Comparison of ENCODE assay signal across 9 mouse cellular contexts in genomic region chr3:107786980-107787612, GRCm38 (mm10). TPM values are rescaled to one million over a fixed set of nuclear protein-coding genes. Genes with fewer than 3 reads are reported as not detected.
A peak's percentile ranks its signal among the peaks of the same experiment; 100 is the strongest.
DNase-seq lines count a peak whose midpoint lies in the region; ATAC-seq and TF ChIP-seq lines count a peak whose summit lies in the region.
"Had no signal": no experiment of that assay in that cellular context is flagged by ENCODE, and none has a peak within 500 bp of the region (broad histone marks: within the 10 kb centered on the region; RNA-seq: fewer than 3 reads in every experiment).

No protein-coding gene starts in this region.

- ATAC-seq in hindbrain, embryonic 13.5 days (ENCODE audit: low FRiP score): no peak
- no peak for ATAC-seq in hindbrain, embryonic 12.5 days (ENCODE audit: low FRiP score)
- ATAC-seq in heart, postnatal 0 days (ENCODE audit: insufficient read depth, low read depth): peak; percentile 28; the same call in 1 of the 2 replicates
- ATAC-seq in limb, embryonic 11.5 days (ENCODE audit: insufficient number of reproducible peaks, low FRiP score, low TSS enrichment, low read depth): 0 out of 2 replicates have a peak, but pooled peaks have one; percentile 19
- ATAC-seq in erythroid progenitor cell, adult 5-6 weeks (replicated peaks; ENCODE audit: low FRiP score, poor library complexity, severe bottlenecking): no peak

- peaks cover 13% of the 10 kb centered on the region for H3K4me1 ChIP-seq in hindbrain, embryonic 13.5 days (replicated peaks)
- peaks cover 16% of the 10 kb centered on the region for H3K4me1 ChIP-seq in hindbrain, embryonic 12.5 days
- H3K4me1 ChIP-seq in heart, postnatal 0 days (ENCODE audit: control insufficient read depth, insufficient read depth): peaks cover 23% of the 10 kb centered on the region; the same call in 1 of the 2 replicates
- peaks cover 13% of the 10 kb centered on the region for H3K4me1 ChIP-seq in limb, embryonic 11.5 days (ENCODE audit: control insufficient read depth, insufficient read depth, low read length)
- no peaks in the 10 kb centered on the region for H3K4me1 ChIP-seq in thymus, adult 2 months (replicated peaks; ENCODE audit: control insufficient read depth, insufficient read depth, low read length)

- no peaks in the 10 kb centered on the region for H3K36me3 ChIP-seq in hindbrain, embryonic 13.5 days
- H3K36me3 ChIP-seq in hindbrain, embryonic 12.5 days: no peaks in the 10 kb centered on the region
- no peaks in the 10 kb centered on the region for H3K36me3 ChIP-seq in heart, postnatal 0 days (replicated peaks; ENCODE audit: control insufficient read depth, insufficient read depth, low read length)
- H3K36me3 ChIP-seq in limb, embryonic 11.5 days (ENCODE audit: control insufficient read depth, insufficient read depth, low read length): no peaks in the 10 kb centered on the region
- no peaks in the 10 kb centered on the region for H3K36me3 ChIP-seq in thymus, adult 2 months (ENCODE audit: control insufficient read depth, insufficient read depth, low read length)
- H3K36me3 ChIP-seq: heart, embryonic 15.5 days had no signal

- no peak overlapping the region for H3K4me2 ChIP-seq in hindbrain, embryonic 13.5 days
- no peak overlapping the region for H3K4me2 ChIP-seq in hindbrain, embryonic 12.5 days (replicated peaks)
- no peak overlapping the region for H3K4me2 ChIP-seq in heart, postnatal 0 days (ENCODE audit: low read depth, low read length)
- no peak overlapping the region; the same call in 1 of the 2 replicates for H3K4me2 ChIP-seq in limb, embryonic 11.5 days (ENCODE audit: low read depth, severe bottlenecking)
- H3K4me2 ChIP-seq: heart, embryonic 15.5 days had no signal

- TF ChIP-seq EP300 in heart, postnatal 0 days (IDR thresholded peaks at IDR 0.05; ENCODE audit: low read depth): no peak

- H3K27me3 ChIP-seq in hindbrain, embryonic 13.5 days: no peaks in the 10 kb centered on the region
- H3K27me3 ChIP-seq in hindbrain, embryonic 12.5 days: no peaks in the 10 kb centered on the region
- H3K27me3 ChIP-seq in heart, postnatal 0 days (ENCODE audit: control insufficient read depth, insufficient read depth, low read length): no peaks in the 10 kb centered on the region
- H3K27me3 ChIP-seq in limb, embryonic 11.5 days (ENCODE audit: control insufficient read depth, insufficient read depth, low read length): no peaks in the 10 kb centered on the region
- no peaks in the 10 kb centered on the region; the same call in 1 of the 2 replicates for H3K27me3 ChIP-seq in thymus, adult 2 months (ENCODE audit: control insufficient read depth, insufficient read depth, low read length)
- H3K27me3 ChIP-seq: heart, embryonic 15.5 days had no signal

- TF ChIP-seq CTCF in heart, postnatal 0 days (IDR thresholded peaks at IDR 0.05; ENCODE audit: low read depth): no peak
- no peak for TF ChIP-seq CTCF in thymus, adult 2 months (IDR thresholded peaks at IDR 0.05; ENCODE audit: borderline replicate concordance, control insufficient read depth, extremely low read depth, insufficient read depth, low read length, poor library complexity)

- H3K27ac ChIP-seq in hindbrain, embryonic 13.5 days: no peak overlapping the region
- H3K27ac ChIP-seq in hindbrain, embryonic 12.5 days: no peak overlapping the region
- peak overlapping the region; percentile 28 for H3K27ac ChIP-seq in heart, postnatal 0 days (ENCODE audit: low read depth)
- H3K27ac ChIP-seq in limb, embryonic 11.5 days (replicated peaks; ENCODE audit: low read depth, low read length): no peak overlapping the region
- H3K27ac ChIP-seq in thymus, adult 2 months (ENCODE audit: control insufficient read depth, insufficient read depth, low read length): no peak overlapping the region
- H3K27ac ChIP-seq: heart, embryonic 15.5 days had no signal

- no peak overlapping the region for H3K4me3 ChIP-seq in hindbrain, embryonic 13.5 days
- no peak overlapping the region for H3K4me3 ChIP-seq in hindbrain, embryonic 12.5 days
- no peak overlapping the region for H3K4me3 ChIP-seq in heart, postnatal 0 days (ENCODE audit: low read depth, low read length)
- no peak overlapping the region for H3K4me3 ChIP-seq in limb, embryonic 11.5 days (ENCODE audit: low read depth, low read length)
- H3K4me3 ChIP-seq in thymus, adult 2 months (ENCODE audit: control insufficient read depth, insufficient read depth, low read length): no peak overlapping the region
- H3K4me3 ChIP-seq: heart, embryonic 15.5 days had no signal

- H3K9ac ChIP-seq in hindbrain, embryonic 13.5 days: 0 out of 2 replicates have a peak overlapping the region, but pooled peaks have one; percentile 31
- H3K9ac ChIP-seq in hindbrain, embryonic 12.5 days: no peak overlapping the region
- H3K9ac ChIP-seq in heart, postnatal 0 days (replicated peaks; ENCODE audit: low read depth, low read length): no peak overlapping the region
- peak overlapping the region; percentile 23; the same call in 1 of the 2 replicates for H3K9ac ChIP-seq in limb, embryonic 11.5 days (ENCODE audit: low read length)
- H3K9ac ChIP-seq: heart, embryonic 15.5 days had no signal

- 45% methylated on average over 11 of the region's 11 CpGs for WGBS in hindbrain, embryonic 13.5 days
- 50% methylated on average over 11 of the region's 11 CpGs for WGBS in hindbrain, embryonic 12.5 days
- WGBS in heart, postnatal 0 days: 54% methylated on average over 11 of the region's 11 CpGs
- WGBS in limb, embryonic 11.5 days: 44% methylated on average over 11 of the region's 11 CpGs
- 84% methylated on average over 11 of the region's 11 CpGs for WGBS in thymus, adult 2 months

- DNase-seq in adrenal gland, postnatal 10 days: peak; percentile 69
- DNase-seq in heart, postnatal 0 days (ENCODE audit: low spot score): no peak
- DNase-seq in limb, embryonic 11.5 days (ENCODE audit: low spot score): peak; percentile 49
- DNase-seq in spleen, postnatal 10 days (ENCODE audit: low spot score in 2 of 2): no peak
- no peak for DNase-seq in thymus, adult 2 months

- no peaks in the 10 kb centered on the region for H3K9me3 ChIP-seq in hindbrain, embryonic 13.5 days
- H3K9me3 ChIP-seq in hindbrain, embryonic 12.5 days (replicated peaks): no peaks in the 10 kb centered on the region
- no peaks in the 10 kb centered on the region for H3K9me3 ChIP-seq in heart, postnatal 0 days (replicated peaks; ENCODE audit: control insufficient read depth, low read length)
- H3K9me3 ChIP-seq in limb, embryonic 11.5 days (ENCODE audit: control insufficient read depth, low read length): no peaks in the 10 kb centered on the region
- H3K9me3 ChIP-seq: heart, embryonic 15.5 days had no signal

- TF ChIP-seq POLR2A in thymus, adult 2 months (IDR thresholded peaks at IDR 0.05; ENCODE audit: control insufficient read depth, extremely low read depth, insufficient read depth, low read length, poor library complexity): no peak

RNA-seq across cellular contexts. Expression of gene Csf1, which starts 26.8 kb away (rescaled TPM):
- 6.3 and 6.5 TPM in 2 replicates for polyA plus RNA-seq in hindbrain, embryonic 13.5 days (2015; fragmentation: Nextera tagmentation; extraction: Ambion mirVana)
- 8.8 and 9.2 TPM in 2 replicates for polyA plus RNA-seq in hindbrain, embryonic 12.5 days (2016; fragmentation: Nextera tagmentation; extraction: Ambion mirVana)
- 10 to 100 TPM; 15.6 to 18.3 TPM for total RNA-seq in adrenal gland, postnatal 10 days (2021)
- total RNA-seq in heart, postnatal 0 days (2014; rRNA removed; ENCODE audit: low replicate concordance): 18.2 and 23.6 TPM in 2 replicates
- 7.7 and 8.1 TPM in 2 replicates for polyA plus RNA-seq in heart, postnatal 0 days (2015; fragmentation: Nextera tagmentation; extraction: Ambion mirVana)
- 4.5 and 4.7 TPM in 2 replicates for polyA plus RNA-seq in limb, embryonic 11.5 days (2014; fragmentation: Nextera tagmentation; extraction: Ambion mirVana)
- total RNA-seq in erythroid progenitor cell, adult 5-6 weeks (2015; ENCODE audit: low replicate concordance): 6.5 and 9.6 TPM in 2 replicates
- 1.1 and 1.2 TPM in 2 replicates for total RNA-seq in erythroid progenitor cell, adult 5-6 weeks (2017; ENCODE audit: low replicate concordance)
- polyA plus RNA-seq in thymus, adult 2 months (2012; rRNA removed): 10.7 and 12.5 TPM in 2 replicates

Comparison
In these comparisons a context has a peak if more than half of its experiments do, and no peak if none do; other contexts are left out.
1. H3K9ac ChIP-seq: peak in hindbrain, embryonic 13.5 days (single experiment) and limb, embryonic 11.5 days (single experiment); none in hindbrain, embryonic 12.5 days (single experiment) and heart, postnatal 0 days (single experiment).
2. ATAC-seq: peak in heart, postnatal 0 days (single experiment) and limb, embryonic 11.5 days (single experiment); none in hindbrain, embryonic 13.5 days (single experiment), hindbrain, embryonic 12.5 days (single experiment) and erythroid progenitor cell, adult 5-6 weeks (single experiment).
3. DNase-seq: peak in adrenal gland, postnatal 10 days (single experiment) and limb, embryonic 11.5 days (single experiment); none in heart, postnatal 0 days (single experiment), spleen, postnatal 10 days (0 of 2) and thymus, adult 2 months (single experiment).